Mouse (Mus musculus) heart, adult 9 months (tissue): Measurements from ENCODE around the gene Patl2.
"Not testable (repeated sequence)": the region's sequence is repeated elsewhere in the genome, so short reads cannot be mapped to it uniquely, and the experiment has no call there.

Source experiments
- DNase-seq, 2 experiments: peaks; one replicate each; pipeline ENCODE4 v3.0.0; 2022; ENCODE audit warnings: low spot score in 2 of 2

Patl2 gene

DNA sequence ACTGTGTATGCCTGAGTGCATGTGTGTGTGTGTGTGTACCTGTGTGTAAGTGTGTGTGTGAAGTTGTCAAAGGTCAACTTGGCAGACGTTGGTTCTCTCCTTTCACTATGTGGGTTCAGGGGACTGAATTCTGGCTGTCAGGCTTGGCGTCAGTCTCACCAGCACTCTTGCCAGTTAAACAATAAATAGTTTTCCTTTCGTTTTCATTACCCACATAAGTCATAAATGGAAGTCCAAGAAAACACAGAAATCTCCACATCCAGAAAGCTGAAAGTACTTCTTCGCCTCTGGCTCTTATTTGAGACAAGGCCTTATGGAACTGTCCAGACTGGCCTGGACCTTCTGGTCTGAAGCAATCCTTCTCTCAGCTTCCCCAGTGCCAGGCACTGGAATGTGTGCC is 40.2 kb downstream of the Patl2 start:
- DNase-seq, result no peak

DNA sequence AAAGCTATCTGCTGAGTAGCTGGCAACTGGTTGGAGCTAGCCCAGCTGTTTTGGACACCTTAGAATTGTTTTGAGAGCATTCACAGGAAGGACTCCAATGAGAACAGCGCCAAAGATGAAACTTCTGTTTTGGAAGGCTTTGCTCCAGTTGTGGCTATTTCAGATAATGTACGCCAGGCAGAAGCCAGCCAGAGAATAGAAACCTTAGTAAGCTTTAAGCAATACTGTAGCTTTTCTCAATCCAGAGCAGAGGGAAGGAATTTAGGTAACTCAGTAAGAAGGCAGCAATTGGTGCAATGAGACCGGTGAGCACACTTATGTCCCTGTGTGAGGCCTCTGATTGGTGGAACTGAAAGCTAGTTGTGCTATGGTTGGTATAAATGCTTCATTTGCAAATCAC is 42.9 kb downstream of the Patl2 start:
- no peak for DNase-seq

DNA sequence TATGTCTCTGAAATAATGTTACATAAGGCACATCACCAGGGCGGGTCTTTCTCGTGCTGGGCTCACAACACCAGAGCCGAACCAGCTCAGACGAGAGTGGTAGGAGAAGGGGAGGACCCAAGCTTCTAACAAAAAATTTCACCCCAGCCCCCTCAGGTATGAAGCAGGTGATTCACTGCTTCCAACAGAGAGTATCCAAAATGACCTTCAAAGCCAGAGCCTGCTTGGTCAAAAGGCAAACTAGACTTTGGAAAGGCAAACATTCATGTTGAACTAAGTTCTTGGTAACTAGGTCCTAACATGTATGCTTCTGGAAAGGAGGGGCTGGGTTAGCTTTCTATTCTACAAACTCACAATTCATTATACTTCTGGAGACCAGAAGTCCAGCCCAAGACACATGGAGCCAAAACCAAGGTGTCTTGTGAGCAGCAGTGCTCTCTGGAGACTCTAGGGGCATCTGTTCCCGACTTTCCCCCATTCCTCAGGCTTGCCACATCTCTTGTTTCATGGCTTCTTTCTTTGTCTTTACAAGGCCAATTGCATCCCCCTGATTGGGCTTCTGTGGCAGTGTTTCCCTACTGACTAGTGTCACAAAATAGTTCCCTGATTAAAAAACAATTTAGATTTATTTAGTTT is 44.5 kb downstream of the Patl2 start:
- DNase-seq, result no peak

DNA sequence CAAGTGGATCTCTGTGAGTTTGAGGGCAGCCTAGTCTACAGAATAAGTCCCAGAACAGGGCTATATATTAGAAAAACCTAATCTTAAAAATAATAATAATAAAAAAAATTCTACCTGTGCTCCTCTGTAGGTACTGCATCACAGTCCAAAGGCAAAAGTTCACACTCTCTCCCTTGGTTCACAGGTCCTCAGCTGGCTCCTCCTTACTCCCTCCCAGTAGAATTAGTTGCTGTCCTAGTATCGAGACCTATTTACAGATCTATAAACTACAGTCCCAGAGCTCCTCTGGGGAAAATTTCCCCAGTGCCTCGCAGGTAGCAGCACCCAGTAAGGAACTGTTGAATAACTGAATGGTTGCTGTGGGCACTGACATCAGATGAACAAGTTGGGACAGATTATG is 45.2 kb downstream of the Patl2 start:
- no peak for DNase-seq

DNA sequence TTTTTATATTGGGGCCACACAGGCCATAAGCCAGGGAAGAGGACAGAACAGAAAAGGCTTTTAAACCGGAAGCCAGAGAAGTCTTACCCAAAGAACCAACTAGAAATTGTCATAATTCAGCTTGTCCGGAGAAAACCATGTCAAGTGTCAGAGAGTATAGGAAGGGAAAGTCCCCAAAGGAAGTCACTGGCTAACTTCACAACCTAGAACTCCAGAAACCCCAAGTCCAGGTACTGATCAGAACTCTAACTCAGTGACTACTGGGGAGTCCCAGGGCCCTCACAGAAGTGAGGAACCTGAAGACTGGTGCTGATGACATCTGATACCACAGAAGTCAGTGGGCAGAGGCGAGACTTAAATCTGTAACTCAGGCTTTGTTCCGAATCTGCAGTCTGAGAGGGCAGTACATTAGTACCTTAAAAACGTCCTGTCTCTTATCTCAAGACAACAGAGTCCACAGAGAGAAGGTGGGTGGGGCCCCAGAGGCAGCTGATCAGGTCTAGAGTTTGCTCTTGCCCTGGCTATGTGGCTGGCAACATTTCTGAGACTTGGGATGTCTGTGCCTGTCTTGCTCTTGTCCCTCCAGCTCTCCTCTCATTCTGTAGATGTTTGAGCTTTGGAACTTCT is 48.0 kb downstream of the Patl2 start:
- DNase-seq, result no peak

DNA sequence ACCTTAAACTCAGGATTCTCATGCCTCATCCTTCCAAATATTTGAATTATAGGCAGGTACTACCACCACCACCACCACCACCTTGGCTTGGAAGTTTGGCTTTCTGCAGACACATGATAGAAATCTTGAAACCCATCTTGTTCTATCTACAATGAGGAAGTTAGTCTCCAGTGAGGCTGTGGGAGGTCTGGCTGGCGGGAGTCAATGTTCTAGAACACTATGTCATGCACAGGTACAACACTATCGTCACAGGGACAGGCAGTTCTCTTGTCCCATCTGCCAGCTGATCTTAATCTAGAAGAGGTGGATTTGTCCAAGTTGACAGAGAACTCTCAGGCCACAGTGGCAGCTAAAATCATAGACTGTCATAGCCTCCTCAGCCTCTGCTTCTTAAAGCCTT is 53.4 kb downstream of the Patl2 start:
- no peak for DNase-seq

DNA sequence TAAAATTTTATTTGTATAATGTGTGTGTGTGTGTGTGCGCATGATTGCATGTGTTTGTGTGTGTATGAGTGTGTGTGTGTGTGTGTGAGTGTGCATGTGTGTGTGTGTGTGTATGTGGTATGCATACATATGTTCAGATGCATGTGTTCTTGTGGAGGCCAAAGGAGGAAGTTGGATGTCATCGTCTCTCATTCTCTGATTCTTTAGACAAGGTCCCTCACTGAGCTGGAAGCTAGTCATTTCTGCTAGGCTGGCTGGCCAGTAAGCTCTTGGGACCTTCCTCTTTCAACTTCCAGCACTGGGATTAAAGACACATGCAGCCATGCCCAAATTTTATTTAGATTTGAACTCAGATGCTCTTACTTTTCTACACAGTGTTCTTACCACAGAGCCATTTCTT is 53.9 kb downstream of the Patl2 start:
- no peak for DNase-seq

DNA sequence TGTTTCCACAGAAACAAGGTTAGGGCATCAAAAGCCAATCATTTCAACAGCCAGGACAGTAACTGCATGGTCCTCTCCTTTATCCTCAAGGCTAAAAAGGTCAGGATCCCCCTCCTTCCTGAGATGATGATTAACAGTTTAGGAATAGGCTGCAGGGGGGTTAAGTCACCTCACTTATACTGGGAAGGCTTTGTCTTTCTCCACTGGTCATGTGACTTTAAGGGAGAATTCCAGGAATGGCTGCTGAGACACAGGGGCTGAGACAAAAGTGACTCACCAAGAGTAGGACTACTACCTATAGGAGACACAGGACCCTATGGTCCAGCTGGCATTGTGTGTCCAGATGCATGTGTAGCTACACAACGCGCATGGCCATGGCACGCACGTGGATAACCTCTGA is 58.4 kb downstream of the Patl2 start:
- DNase-seq, result no peak

DNA sequence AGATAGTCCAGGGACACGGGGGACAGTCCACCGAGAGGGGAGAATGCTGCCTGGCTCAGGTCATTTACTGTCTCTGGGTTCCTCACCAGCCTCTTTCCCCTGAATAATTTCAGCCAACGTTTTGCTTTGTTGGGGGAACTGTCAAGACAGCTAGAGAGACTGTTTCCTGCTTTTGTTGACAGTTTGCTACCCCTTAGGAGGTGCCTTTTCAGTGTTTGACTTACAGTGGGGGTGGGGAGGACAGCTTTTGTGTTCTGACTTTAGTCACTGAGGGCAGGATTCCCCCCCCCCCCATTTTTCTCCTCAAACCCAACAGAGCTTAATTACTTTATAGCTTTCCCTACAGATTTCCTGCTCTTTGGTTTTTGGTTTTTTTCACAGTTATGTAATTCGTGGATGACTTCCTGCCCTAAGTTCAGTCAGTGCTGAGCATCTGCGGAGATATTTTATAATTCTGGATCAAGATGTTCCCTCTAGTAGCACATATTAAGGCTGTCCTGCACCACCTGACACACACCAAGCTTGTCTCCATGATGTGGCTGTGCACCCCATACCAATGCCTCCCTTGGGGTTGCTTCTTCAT is 59.1 kb downstream of the Patl2 start:
- no peak for DNase-seq

DNA sequence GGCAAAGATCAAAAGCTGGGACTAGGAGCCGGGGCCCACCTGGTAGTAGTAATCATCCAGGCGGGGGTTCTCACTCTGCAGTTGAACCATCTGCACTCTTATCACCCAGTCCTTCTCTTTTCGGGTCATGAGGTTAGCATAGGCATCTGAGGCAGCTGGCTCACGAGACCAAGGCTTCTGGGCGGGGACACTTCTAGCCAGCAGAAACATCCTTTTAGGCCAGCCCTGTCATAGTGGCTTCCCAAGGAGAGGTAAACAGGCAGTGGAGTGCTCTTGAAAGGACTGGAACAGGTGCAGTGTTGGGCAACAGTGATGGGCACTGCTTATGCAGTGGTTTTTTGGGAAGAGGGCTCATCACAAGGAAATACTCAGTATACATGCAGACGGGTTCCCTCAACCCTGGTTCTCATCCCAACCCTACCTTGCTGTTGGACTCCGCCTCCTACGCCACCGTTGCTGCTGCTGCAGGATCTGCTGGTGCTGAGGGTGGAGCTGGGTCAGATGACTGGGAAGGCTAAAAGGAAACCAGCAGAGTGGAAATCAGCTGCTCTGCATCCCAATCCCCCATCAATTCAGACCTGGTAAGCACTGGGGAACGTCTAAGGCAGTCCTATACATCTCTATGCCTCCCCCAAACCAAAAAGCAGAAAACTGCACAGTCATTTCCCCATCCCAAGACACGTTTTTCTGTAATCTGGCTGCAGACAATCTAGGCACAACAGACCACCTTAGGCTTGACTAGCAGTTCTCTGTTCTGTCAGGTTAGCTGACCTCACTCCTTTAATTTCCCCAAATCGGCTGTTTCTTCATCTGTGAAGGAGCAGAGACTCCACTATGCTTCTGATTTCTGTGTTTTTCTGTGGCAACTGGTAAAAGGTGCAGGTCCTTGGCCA is 60.1 kb downstream of the Patl2 start:
- no peak for DNase-seq

DNA sequence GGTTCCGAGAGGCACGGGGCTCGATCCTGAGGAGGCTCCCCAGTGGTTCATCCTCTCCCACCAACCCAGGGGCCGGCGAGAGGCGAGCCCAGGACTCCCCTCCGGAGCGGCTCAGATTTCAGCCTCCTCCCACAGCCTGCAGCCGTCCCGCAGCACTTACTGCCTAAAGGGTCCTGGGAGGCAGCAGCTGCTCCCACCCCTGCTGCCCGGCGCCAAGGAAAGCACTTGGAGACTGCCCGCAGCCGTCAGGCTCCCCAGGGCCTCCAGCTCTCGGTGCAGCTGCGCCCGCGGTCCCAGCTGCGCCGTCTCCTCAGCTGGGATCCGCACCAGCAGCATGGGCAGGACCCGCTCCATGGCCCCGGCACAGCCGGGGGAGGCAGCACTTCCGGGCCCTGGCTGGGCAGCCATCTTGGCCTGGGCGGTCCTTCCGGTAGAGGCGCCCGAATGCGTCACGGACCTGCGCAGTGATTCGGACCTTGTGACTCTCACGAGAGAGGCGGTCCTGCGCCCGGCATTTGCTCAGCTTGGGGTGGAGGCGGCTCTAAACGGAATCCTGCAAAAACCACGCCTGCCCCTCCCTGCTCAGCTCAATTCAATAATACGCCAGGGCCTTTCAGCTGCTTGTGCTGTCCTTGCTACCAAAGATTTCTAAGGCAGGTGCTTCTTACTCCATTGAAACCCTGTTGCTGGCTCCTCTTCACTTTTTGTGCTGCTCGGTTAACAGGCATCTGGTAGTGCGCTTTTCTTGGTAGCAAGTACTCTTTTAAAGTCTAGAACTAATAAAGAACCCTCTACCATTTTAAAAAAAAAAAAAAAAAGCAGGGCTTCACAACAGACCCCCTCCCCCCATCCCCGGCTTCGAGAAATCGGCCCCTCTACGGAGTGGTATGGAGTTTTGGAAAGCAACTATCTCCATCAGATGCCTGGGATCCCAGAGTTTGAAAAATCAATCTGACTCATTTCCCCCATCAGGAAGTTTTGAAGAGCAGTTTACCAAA is 67.7 kb downstream of the Patl2 start, which contains the start of gene Spg11:
Spg11 (minus strand) TSS at position 426 of the 998 bp plus-strand sequence.
- DNase-seq, result peak; percentile 98 to 99

DNA sequence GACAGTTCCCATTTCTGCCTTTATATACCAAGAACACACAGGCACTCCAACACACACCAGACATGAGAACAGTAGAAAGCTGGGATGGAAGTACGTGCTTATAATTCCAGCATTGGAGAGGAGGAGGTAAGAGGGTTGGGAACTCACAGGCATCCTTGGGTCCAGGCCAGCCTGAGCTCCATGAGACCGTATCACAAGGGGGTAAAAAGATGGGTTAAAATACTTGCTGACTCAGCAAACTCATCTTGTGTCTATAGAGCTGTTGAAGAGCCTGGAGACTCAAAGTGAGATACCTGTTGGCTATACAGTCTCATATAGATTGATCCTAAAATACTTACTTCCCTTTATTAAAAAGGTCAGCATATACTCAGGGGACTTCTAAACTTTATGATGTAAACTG is 69.1 kb downstream of the Patl2 start:
- no peak for DNase-seq

DNA sequence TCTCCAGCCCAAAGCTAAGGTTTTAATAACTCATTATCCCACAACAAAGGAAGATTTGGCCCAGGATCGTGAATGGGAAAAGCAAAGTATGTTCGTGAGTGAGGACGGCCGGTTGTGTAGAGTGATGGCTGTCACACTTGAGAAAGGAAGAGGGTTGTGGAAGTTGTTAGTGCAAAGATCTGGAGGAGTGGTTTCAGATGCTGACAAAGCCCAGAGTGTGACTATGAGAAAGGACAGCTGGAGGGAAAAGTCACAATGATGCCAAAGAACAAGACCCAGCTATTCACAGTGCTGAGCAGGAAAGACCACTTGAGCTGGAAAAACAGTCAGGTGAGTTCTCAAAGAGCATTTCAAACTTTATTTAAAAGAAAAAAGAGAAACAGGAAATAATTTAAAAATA is 76.3 kb downstream of the Patl2 start:
- peak in 1 of 2 experiments; percentile 14 for DNase-seq

DNA sequence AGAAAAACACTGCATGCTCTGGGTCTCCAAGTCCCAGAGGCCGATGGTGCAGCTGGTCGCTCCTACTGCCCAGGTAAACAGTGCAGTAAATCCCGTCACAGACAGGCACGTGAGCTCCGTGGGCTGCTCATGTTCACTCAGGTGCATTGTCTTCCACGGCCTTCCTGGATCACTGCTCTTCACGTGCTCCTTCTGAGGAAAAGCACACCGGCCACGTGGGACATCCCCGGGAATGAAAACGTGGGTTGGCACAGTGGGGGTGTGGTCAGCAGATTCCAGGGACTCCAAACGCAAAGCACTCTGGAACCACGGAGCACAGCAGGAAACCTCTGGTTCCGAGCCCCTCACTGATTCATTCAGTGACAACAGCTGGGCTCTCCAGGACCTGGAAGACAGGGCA is 77.9 kb downstream of the Patl2 start:
- no peak for DNase-seq

DNA sequence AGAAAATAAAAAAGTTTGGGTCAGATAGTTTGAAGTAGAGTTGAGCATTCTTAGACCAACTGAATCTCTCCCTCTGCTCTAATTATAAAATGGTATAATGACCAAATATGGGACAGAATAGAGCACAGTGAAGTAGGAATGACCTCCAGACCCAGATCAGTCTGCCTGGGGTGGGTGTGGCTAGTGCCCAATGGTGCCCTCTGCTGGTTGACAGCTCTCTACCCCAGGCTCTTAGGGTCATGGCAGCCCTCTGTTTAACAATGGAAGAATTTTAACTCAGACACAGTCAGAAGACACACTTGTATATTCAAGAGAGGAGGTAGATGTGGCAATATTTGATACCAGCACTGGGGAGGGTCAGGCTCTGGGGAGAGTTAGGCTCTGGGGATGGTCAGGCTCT is 83.9 kb downstream of the Patl2 start:
- no peak for DNase-seq

DNA sequence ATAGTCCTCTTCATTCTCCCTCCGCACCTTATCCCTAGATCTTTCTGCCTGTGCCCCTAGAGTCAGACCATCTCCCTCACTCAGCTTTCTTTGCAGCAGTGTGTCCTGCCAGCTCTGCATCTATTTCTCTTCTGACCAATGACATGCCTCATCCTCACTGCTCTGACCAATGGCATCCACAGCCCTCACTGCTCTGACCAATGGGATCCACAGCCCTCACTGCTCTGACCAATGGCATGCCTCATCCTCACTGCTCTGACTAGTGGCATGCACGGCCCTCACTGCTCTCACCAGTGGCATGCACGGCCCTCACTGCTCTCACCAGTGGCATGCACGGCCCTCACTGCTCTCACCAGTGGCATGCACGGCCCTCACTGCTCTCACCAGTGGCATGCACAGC is 88.3 kb downstream of the Patl2 start:
- DNase-seq, result not testable (repeated sequence)

DNA sequence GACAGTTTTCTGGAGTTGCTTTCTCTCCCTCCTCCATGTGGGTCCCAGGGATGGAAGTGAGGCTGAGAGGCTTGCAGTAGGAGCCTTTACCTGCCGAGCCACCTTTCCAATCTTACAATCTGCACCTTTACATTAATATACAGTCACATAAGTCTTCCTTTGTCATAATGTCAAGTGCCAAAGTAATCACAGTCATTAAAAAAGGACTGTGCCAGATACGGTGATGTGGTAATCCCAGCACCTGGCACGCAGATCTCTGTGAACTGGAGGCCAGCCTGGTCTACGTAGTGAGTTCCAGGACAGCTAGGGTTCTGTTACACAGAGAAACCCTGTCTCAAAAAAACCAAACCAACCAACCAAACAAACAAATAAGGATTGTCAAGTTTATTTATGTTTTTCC is 92.1 kb downstream of the Patl2 start:
- DNase-seq, result no peak

DNA sequence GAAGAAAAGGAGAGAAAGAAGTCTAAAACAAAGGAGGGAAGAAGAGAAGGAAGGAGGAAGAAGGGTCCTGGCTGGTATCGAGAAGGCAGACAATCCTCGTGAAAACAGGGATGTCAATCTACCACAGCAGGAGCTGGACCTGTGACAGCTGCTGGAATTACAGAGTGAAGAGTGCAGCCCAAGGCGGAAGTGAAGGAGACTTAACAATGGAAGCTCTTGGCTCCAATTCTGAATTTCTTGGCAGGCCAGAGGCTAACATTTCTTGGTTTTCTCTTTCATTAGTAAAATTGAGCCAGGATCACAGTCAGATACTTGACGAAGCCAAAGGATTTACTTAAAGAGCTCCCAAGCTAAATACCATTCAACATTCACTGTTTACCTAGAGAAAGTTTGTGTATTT is 99.5 kb downstream of the Patl2 start:
- DNase-seq, result peak; percentile 27 to 61

DNA sequence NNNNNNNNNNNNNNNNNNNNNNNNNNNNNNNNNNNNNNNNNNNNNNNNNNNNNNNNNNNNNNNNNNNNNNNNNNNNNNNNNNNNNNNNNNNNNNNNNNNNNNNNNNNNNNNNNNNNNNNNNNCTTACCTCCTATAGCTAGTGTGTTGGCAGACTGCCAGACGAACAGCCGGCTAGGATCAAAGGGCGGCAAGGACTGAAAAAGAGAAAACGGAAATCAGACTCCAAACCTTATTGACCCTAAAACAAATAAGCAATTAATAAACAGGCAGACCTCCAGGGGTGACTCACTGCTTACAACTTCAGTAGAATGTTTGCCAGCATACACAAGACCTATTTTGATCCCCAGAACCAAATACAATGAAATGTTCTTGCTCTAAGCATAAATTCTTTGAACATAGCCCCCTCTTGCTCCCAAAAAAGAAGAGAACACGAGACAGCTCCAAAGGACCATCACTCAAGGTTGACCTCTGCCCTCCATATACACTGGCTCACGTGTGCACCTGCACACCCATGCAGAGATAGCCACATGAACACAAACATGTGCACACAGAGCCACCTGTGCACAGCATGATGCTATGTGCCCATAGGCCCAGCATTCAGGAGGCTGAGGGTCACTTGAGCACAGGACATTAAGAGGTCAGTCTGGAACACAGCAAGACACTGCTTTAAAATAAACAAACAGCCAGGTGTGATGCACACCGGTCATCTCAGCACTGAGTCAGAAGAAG is 104.1 kb downstream of the Patl2 start:
- DNase-seq, result no peak
